16 mouse cellular contexts compared by ENCODE assay signal in genomic region chr9:55402276-55402675, GRCm38 (mm10).
DNase-seq lines count a peak whose midpoint lies in the region; ATAC-seq and TF ChIP-seq lines count a peak whose summit lies in the region.
"Had no signal": no experiment of that assay in that cellular context is flagged by ENCODE, and none has a peak within 500 bp of the region (broad histone marks: within the 10 kb centered on the region; RNA-seq: fewer than 3 reads in every experiment).

No protein-coding gene starts in this region.

- peak overlapping the region; percentile 20; the same call in 1 of the 2 replicates for H3K27ac ChIP-seq in hindbrain, postnatal 0 days
- H3K27ac ChIP-seq in hindbrain, embryonic 11.5 days (ENCODE audit: low read depth, low read length): no peak overlapping the region
- H3K27ac ChIP-seq: hindbrain, embryonic 13.5 days; layer of hippocampus, adult 2 months; midbrain, embryonic 13.5 days; neural tube, embryonic 12.5 days had no signal

- H3K4me1 ChIP-seq in hindbrain, postnatal 0 days (ENCODE audit: insufficient read depth, low read length): no peaks in the 10 kb centered on the region; the same call in 1 of the 2 replicates
- no peaks in the 10 kb centered on the region for H3K4me1 ChIP-seq in hindbrain, embryonic 11.5 days (replicated peaks; ENCODE audit: control insufficient read depth, insufficient read depth, low read length)
- H3K4me1 ChIP-seq: midbrain, embryonic 13.5 days had no signal

- H3K36me3 ChIP-seq in hindbrain, postnatal 0 days (ENCODE audit: insufficient read depth, low read length): no peaks in the 10 kb centered on the region
- H3K36me3 ChIP-seq in hindbrain, embryonic 11.5 days (ENCODE audit: control insufficient read depth, insufficient read depth, low read length): no peaks in the 10 kb centered on the region
- H3K36me3 ChIP-seq: midbrain, embryonic 13.5 days; neural tube, embryonic 12.5 days had no signal

- no peak for ATAC-seq in hindbrain, postnatal 0 days
- ATAC-seq in hindbrain, embryonic 11.5 days (ENCODE audit: low FRiP score): no peak

- no peak overlapping the region for H3K9ac ChIP-seq in hindbrain, postnatal 0 days (replicated peaks; ENCODE audit: low read length)
- H3K9ac ChIP-seq in hindbrain, embryonic 11.5 days (ENCODE audit: low read depth, low read length): no peak overlapping the region
- H3K9ac ChIP-seq: hindbrain, embryonic 13.5 days; midbrain, embryonic 13.5 days; neural tube, embryonic 12.5 days had no signal

- H3K4me3 ChIP-seq in hindbrain, postnatal 0 days (ENCODE audit: low read length): no peak overlapping the region
- H3K4me3 ChIP-seq in hindbrain, embryonic 11.5 days (ENCODE audit: low read depth, low read length): no peak overlapping the region
- H3K4me3 ChIP-seq: hindbrain, embryonic 13.5 days; layer of hippocampus, adult 2 months; midbrain, embryonic 13.5 days; neural tube, embryonic 12.5 days had no signal

- no peaks in the 10 kb centered on the region for H3K27me3 ChIP-seq in hindbrain, postnatal 0 days (ENCODE audit: insufficient read depth, low read length)
- no peaks in the 10 kb centered on the region for H3K27me3 ChIP-seq in hindbrain, embryonic 11.5 days (ENCODE audit: control insufficient read depth, insufficient read depth, low read length)
- H3K27me3 ChIP-seq: hindbrain, embryonic 13.5 days; midbrain, embryonic 13.5 days; neural tube, embryonic 12.5 days had no signal

- peak; percentile 15 for DNase-seq in hindbrain, postnatal 0 days (ENCODE audit: low spot score)
- no peak for DNase-seq in hindbrain, embryonic 11.5 days (ENCODE audit: low spot score)
- DNase-seq in adrenal gland, adult 8-10 months: peak; percentile 47
- peak; percentile 69 for DNase-seq in cerebellum, adult 11-12 months
- DNase-seq in forelimb bud, embryonic 11.5 days (ENCODE audit: low read depth, low spot score): peak; percentile 43
- DNase-seq in ovary, adult 18-20 months (ENCODE audit: low spot score): no peak
- no peak for DNase-seq in urinary bladder, adult 18-20 months (ENCODE audit: low spot score in 2 of 2)
- DNase-seq in spleen, postnatal 14 days (ENCODE audit: low spot score in 2 of 2): no peak
- DNase-seq: embryo, embryonic 11 days; kidney, adult 18-20 months; lung, adult 18-20 months; lung, postnatal 4 days had no signal

- H3K9me3 ChIP-seq in hindbrain, postnatal 0 days (ENCODE audit: low read length): no peaks in the 10 kb centered on the region
- H3K9me3 ChIP-seq in hindbrain, embryonic 11.5 days (ENCODE audit: control insufficient read depth, low read length): no peaks in the 10 kb centered on the region
- H3K9me3 ChIP-seq: hindbrain, embryonic 13.5 days; midbrain, embryonic 13.5 days; neural tube, embryonic 12.5 days had no signal

- H3K4me2 ChIP-seq in hindbrain, postnatal 0 days (ENCODE audit: low read depth, low read length): no peak overlapping the region
- H3K4me2 ChIP-seq in hindbrain, embryonic 11.5 days (replicated peaks; ENCODE audit: low read depth, low read length): no peak overlapping the region
- H3K4me2 ChIP-seq: hindbrain, embryonic 13.5 days; midbrain, embryonic 13.5 days; neural tube, embryonic 12.5 days had no signal

- TF ChIP-seq CTCF in hindbrain, postnatal 0 days (IDR thresholded peaks at IDR 0.05; ENCODE audit: low read depth): no peak

- WGBS in hindbrain, postnatal 0 days: 46% methylated on average over 7 of the region's 7 CpGs
- 81% methylated on average over 7 of the region's 7 CpGs for WGBS in hindbrain, embryonic 11.5 days

Comparison
In these comparisons a context has a peak if more than half of its experiments do, and no peak if none do; other contexts are left out.
1. DNase-seq: peak in hindbrain, postnatal 0 days (single experiment), adrenal gland, adult 8-10 months (single experiment), cerebellum, adult 11-12 months (single experiment) and forelimb bud, embryonic 11.5 days (single experiment); none in hindbrain, embryonic 11.5 days (single experiment), ovary, adult 18-20 months (single experiment), urinary bladder, adult 18-20 months (0 of 2) and spleen, postnatal 14 days (0 of 2).